Mouse (Mus musculus): Measurements from ENCODE around the gene Faap20.

Gene Faap20

DNA sequence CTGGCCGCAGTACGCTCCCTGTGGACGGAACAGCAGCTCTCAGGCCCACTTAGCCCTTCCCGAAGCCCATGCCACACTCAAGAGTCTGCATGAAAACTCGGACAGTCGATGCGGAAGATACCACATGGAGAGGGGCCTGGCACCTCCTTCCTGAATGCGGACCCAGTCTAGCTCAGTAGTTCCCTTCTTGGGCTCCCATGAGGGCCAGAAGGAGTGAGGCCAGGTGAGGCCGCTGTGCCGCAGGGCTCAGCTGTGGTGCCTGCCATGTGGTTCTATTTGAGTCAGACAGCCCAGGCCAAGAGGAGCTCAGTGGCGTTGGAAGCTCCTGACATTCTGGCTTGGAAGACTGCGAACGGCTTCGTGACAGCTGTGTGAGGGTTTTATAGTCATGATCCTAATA lies 44.8 kb downstream of the Faap20 start:
- H3K27me3 ChIP-seq (ENCODE audit: insufficient read depth, low read length) = no peaks in the 10 kb centered on the region
- peaks cover 68% of the 10 kb centered on the region for H3K4me1 ChIP-seq (replicated peaks; ENCODE audit: low read depth, low read length)
- no peaks in the 10 kb centered on the region for H3K9me3 ChIP-seq (ENCODE audit: low read length)
- TF ChIP-seq NANOG (IDR thresholded peaks at IDR 0.05; ENCODE audit: borderline replicate concordance, low read length) (no peak), CTCF (conservative IDR thresholded peaks at IDR 0.05; ENCODE audit: low read length) (no peak), POU5F1 (IDR thresholded peaks at IDR 0.05; ENCODE audit: borderline replicate concordance, low read length) (no peak)
- peak overlapping the region; percentile 26; the same call in 1 of the 2 replicates for H3K4me3 ChIP-seq (replicated peaks; ENCODE audit: low read length)
- H3K36me3 ChIP-seq (ENCODE audit: insufficient read depth, low read length) = peaks cover 15% of the 10 kb centered on the region

DNA sequence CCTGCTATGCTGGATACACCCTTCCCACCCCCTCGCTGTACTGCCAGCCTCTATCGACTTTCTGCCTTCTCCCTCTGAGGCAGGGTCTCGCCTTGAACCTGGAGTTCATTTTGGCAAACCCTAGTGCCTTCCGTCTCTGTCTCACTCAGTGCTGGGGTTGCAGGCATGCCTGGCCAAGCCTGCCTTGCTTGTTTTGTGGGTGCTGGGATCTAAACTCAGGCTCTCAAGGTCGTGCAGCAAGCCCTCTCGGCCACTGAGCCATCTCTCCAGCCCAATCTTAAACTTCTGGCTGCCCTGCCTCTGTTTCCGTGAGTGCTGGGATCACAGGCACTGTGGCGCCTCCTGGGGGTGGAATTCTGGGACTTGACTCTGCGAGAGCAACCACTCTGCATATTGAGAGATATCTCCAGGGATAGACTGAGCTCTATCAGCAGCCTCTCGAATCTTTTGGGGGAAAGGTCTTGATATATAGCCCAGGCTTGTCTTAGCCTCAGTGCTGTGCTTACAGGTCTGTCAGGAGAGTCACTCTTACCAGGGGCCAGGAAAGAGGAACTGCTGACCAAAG lies 45.5 kb downstream of the Faap20 start:
- H3K4me3 ChIP-seq (replicated peaks; ENCODE audit: low read length) = peak overlapping the region; percentile 17; the same call in 1 of the 2 replicates

DNA sequence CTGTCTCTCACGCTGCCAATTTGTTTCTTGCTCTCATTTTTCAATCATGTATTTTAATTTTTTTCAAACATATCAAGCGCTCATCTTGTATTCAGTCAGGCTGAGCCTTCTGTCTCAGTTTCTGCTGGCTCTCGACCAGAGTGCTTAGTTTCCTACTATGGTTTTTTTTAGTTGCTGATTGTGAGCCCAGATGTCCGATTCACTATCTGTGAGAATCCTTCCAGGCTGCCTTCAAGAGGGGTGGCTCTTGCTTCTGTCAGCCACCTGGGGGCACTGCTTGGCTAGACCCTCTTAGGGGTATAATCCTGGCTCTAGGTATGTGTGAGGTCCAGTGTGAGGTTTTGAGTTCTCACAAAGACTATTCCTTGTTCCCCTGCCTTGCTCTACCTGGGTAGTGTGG lies 46.4 kb downstream of the Faap20 start:
- TF ChIP-seq POU5F1 (IDR thresholded peaks at IDR 0.05; ENCODE audit: borderline replicate concordance, low read length) = no peak
- TF ChIP-seq CTCF (conservative IDR thresholded peaks at IDR 0.05; ENCODE audit: low read length) = peak; percentile 25; the same call in 1 of the 2 replicates
- Histone ChIP-seq H3K36me3 (ENCODE audit: insufficient read depth, low read length) (peaks cover 11% of the 10 kb centered on the region), H3K9me3 (ENCODE audit: low read length) (no peaks in the 10 kb centered on the region), H3K4me3 (replicated peaks; ENCODE audit: low read length) (no peak overlapping the region), H3K4me1 (replicated peaks; ENCODE audit: low read depth, low read length) (peaks cover 64% of the 10 kb centered on the region), H3K27me3 (ENCODE audit: insufficient read depth, low read length) (no peaks in the 10 kb centered on the region)

More for the DNA sequence above, 45.5 kb downstream of the Faap20 start:
- H3K36me3 ChIP-seq (ENCODE audit: insufficient read depth, low read length) = peaks cover 11% of the 10 kb centered on the region
- peaks cover 64% of the 10 kb centered on the region for H3K4me1 ChIP-seq (replicated peaks; ENCODE audit: low read depth, low read length)
- peak; percentile 49 for TF ChIP-seq CTCF (conservative IDR thresholded peaks at IDR 0.05; ENCODE audit: low read length)
- no peak for TF ChIP-seq POU5F1 (IDR thresholded peaks at IDR 0.05; ENCODE audit: borderline replicate concordance, low read length)
- TF ChIP-seq NANOG (IDR thresholded peaks at IDR 0.05; ENCODE audit: borderline replicate concordance, low read length) = no peak
- no peaks in the 10 kb centered on the region for H3K9me3 ChIP-seq (ENCODE audit: low read length)
- no peaks in the 10 kb centered on the region for H3K27me3 ChIP-seq (ENCODE audit: insufficient read depth, low read length)

DNA sequence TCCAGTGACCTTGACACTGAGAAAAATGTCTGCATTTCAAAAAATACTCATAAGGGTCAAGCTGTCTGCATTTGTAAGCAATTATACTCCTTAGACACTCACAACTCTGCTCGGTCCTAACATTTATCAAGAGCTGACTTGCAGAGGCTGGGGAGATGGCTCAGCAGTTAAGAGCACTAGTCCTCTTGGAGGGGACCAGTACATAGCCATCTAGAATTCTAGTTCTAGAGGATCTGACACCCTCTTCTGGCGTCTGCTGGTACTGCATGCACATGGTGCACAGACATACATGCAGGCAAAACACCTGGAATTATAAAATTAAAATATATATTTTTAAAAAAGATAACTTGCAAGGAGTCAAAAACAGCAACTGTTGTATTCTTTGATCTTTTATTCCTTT lies 47.5 kb downstream of the Faap20 start:
- H3K36me3 ChIP-seq (ENCODE audit: insufficient read depth, low read length) = peaks cover 11% of the 10 kb centered on the region; the same call in 1 of the 2 replicates
- no peaks in the 10 kb centered on the region for H3K9me3 ChIP-seq (ENCODE audit: low read length)
- TF ChIP-seq CTCF (conservative IDR thresholded peaks at IDR 0.05; ENCODE audit: low read length) (peak; percentile 88), POU5F1 (IDR thresholded peaks at IDR 0.05; ENCODE audit: borderline replicate concordance, low read length) (no peak), NANOG (IDR thresholded peaks at IDR 0.05; ENCODE audit: borderline replicate concordance, low read length) (no peak)
- no peak overlapping the region for H3K4me3 ChIP-seq (replicated peaks; ENCODE audit: low read length)
- no peaks in the 10 kb centered on the region for H3K27me3 ChIP-seq (ENCODE audit: insufficient read depth, low read length)
- peaks cover 65% of the 10 kb centered on the region for H3K4me1 ChIP-seq (replicated peaks; ENCODE audit: low read depth, low read length)

DNA sequence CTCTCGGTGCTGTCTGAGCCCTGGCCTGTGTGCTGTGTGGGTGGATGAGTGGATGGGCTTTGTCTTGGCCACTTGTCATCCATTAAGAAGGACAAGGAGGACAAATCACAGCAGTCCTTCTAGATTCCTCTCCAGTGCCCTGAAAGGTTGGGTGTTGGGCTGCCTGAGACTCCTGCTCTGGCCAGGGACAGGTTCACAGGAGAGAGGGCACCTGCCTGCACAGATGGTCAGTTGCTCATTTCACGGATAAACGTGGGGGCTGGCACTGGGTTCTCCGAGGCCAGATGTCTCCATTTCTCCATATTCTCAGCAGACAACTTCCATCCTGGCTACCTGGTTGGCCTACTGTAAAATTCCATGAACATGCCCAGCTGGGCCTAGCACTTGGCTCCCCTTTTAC lies 49.2 kb downstream of the Faap20 start:
- Histone ChIP-seq H3K4me3 (replicated peaks; ENCODE audit: low read length) (no peak overlapping the region), H3K4me1 (replicated peaks; ENCODE audit: low read depth, low read length) (peaks cover 55% of the 10 kb centered on the region), H3K27me3 (ENCODE audit: insufficient read depth, low read length) (no peaks in the 10 kb centered on the region), H3K9me3 (ENCODE audit: low read length) (no peaks in the 10 kb centered on the region), H3K36me3 (ENCODE audit: insufficient read depth, low read length) (peaks cover 5% of the 10 kb centered on the region; the same call in 1 of the 2 replicates)
- no peak for TF ChIP-seq NANOG (IDR thresholded peaks at IDR 0.05; ENCODE audit: borderline replicate concordance, low read length)
- no peak for TF ChIP-seq POU5F1 (IDR thresholded peaks at IDR 0.05; ENCODE audit: borderline replicate concordance, low read length)
- no peak for TF ChIP-seq CTCF (conservative IDR thresholded peaks at IDR 0.05; ENCODE audit: low read length)

DNA sequence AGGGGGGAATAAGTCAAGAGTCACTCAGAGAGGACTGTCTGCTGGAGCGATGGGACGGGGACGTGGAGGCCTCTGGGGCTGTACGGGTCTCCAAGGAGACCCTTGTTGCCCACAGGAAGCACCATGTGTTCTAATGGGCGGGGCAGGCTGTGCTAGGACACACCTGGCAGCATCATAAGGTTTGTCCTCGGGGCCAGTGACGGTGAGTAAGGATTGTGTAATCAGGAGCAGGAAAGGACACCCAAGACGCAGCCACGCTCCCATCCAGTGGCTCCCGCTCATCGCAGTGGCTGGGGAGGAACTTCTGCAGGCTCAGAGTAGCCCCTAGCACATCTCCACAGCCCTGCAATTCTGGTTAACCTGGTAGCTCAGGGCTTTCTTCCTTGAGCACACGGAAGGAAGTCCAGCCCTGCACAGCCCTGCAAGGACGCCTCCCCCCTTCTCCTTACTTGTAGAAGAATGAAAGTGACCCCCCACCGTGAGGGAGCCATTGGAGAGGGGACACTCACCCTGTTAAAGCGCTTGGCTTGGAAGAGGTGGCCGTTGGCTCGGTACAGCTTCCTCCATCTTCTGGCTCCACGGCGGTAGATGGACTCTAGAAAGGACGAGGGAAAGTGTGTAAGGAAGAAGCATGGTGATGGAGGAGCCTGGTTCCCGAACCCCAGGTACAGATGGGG lies 51.0 kb downstream of the Faap20 start:
- no peak for TF ChIP-seq POU5F1 (IDR thresholded peaks at IDR 0.05; ENCODE audit: borderline replicate concordance, low read length)
- TF ChIP-seq NANOG (IDR thresholded peaks at IDR 0.05; ENCODE audit: borderline replicate concordance, low read length) = no peak
- TF ChIP-seq CTCF (conservative IDR thresholded peaks at IDR 0.05; ENCODE audit: low read length) = no peak
- H3K4me3 ChIP-seq (replicated peaks; ENCODE audit: low read length) = peak overlapping the region; percentile 29
- no peaks in the 10 kb centered on the region for H3K9me3 ChIP-seq (ENCODE audit: low read length)
- H3K36me3 ChIP-seq (ENCODE audit: insufficient read depth, low read length) = peaks cover 3% of the 10 kb centered on the region; the same call in 1 of the 2 replicates
- H3K27me3 ChIP-seq (ENCODE audit: insufficient read depth, low read length) = no peaks in the 10 kb centered on the region
- H3K4me1 ChIP-seq (replicated peaks; ENCODE audit: low read depth, low read length) = peaks cover 38% of the 10 kb centered on the region

DNA sequence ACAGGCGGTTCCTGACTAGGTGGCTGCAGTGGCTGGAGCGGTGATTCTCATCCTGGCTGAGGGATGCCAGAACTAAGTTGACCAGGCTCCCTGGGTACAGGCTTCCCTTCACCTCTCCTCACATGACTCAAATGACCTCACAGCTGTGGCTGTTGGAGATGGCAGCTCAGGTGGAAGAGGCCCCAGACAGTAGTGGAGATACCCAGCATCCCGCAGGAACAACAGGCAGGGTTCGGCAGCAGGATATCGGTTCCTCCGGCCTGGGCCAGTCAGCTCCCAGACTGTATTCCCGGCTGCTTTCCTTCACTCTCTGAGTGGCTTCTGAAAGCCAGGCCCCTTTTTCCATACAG lies 51.5 kb downstream of the Faap20 start:
- Histone ChIP-seq H3K4me1 (replicated peaks; ENCODE audit: low read depth, low read length) (peaks cover 36% of the 10 kb centered on the region), H3K4me3 (replicated peaks; ENCODE audit: low read length) (peak overlapping the region; percentile 29), H3K27me3 (ENCODE audit: insufficient read depth, low read length) (no peaks in the 10 kb centered on the region), H3K36me3 (ENCODE audit: insufficient read depth, low read length) (peaks cover 3% of the 10 kb centered on the region; the same call in 1 of the 2 replicates), H3K9me3 (ENCODE audit: low read length) (no peaks in the 10 kb centered on the region)
- no peak for TF ChIP-seq CTCF (conservative IDR thresholded peaks at IDR 0.05; ENCODE audit: low read length)
- TF ChIP-seq POU5F1 (IDR thresholded peaks at IDR 0.05; ENCODE audit: borderline replicate concordance, low read length) = no peak
- no peak for TF ChIP-seq NANOG (IDR thresholded peaks at IDR 0.05; ENCODE audit: borderline replicate concordance, low read length)

DNA sequence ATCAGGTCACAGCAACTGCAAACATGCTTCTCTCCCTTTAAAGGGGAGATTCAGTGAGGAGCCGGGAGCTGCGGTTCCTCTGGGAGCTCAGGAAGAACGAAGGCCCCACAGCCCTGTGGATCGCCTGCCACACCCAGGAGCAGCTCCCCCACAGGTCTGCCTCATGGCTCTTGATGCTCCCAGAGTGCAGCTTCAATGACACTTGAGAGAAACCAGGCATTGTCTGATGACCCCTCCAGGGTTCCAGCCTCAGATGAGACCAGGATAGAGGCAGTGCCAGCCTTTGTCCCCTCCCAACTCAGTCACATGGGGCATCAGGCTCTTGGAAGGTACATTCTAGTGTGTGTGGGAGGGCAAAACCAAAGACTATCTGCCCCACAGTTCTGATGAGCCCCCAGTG lies 52.4 kb downstream of the Faap20 start:
- H3K36me3 ChIP-seq (ENCODE audit: insufficient read depth, low read length) = peaks cover 3% of the 10 kb centered on the region; the same call in 1 of the 2 replicates
- H3K27me3 ChIP-seq (ENCODE audit: insufficient read depth, low read length) = no peaks in the 10 kb centered on the region
- H3K9me3 ChIP-seq (ENCODE audit: low read length) = no peaks in the 10 kb centered on the region
- H3K4me1 ChIP-seq (replicated peaks; ENCODE audit: low read depth, low read length) = peaks cover 35% of the 10 kb centered on the region
- H3K4me3 ChIP-seq (replicated peaks; ENCODE audit: low read length) = no peak overlapping the region
- TF ChIP-seq CTCF (conservative IDR thresholded peaks at IDR 0.05; ENCODE audit: low read length) (no peak), NANOG (IDR thresholded peaks at IDR 0.05; ENCODE audit: borderline replicate concordance, low read length) (no peak), POU5F1 (IDR thresholded peaks at IDR 0.05; ENCODE audit: borderline replicate concordance, low read length) (no peak)

All from E14TG2a.4 (cell line).